Mouse (Mus musculus) kidney, postnatal 14 days (tissue): ENCODE data around the gene Oosp1.

Source experiments
- DNase-seq: peaks from one replicate; pipeline ENCODE4 v3.0.0; 2022; ENCODE audit warnings: mixed read lengths

The Oosp1 gene

DNA sequence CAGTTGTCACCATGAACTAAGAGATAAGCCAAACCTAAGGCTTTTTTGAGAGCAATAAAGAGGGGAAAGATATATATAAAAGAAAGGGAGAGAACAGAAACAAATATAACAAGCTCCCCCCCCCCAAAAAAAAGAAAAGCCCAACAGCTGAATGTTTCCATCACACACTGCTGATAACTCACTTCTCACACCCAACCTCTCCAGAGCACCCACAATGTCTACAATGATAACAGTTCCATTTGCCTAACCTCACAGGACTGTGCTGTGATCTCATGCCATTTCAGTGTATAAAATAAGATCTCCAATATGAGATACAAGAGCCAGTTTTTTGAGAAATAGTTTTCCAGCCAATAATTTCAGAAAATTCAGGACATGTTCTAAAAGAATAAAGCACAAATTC, 73.0 kb downstream of the Oosp1 start:
- no peak for DNase-seq
